Mouse (Mus musculus) neutrophil, adult 5-6 weeks (primary cell): Measurements from ENCODE around the gene Ccdc106. TPM values are rescaled to one million over a fixed set of nuclear protein-coding genes. Genes with fewer than 3 reads are reported as not detected.
A peak's percentile ranks its signal among the peaks of the same experiment; 100 is the strongest.
"Not testable (repeated sequence)": the region's sequence is repeated elsewhere in the genome, so short reads cannot be mapped to it uniquely, and the experiment has no call there.

Source experiments
- ATAC-seq: fragments of 151-379, 151-347 bp; 2 replicates; pipeline ENCODE4 v1.8.0; 2017; ENCODE audit warnings: mild to moderate bottlenecking, moderate TSS enrichment; ENCODE audit not compliant: insufficient number of reproducible peaks, poor library complexity, low FRiP score, severe bottlenecking; ENCODE audit errors: extremely low read depth
- total RNA-seq: library from RNA; stranded (forward); fragments of 200-1000 nt; gene quantifications from 2 replicates; pipeline ENCODE4 v1.2.3, GENCODE M21; 2017

The Ccdc106 gene
- total RNA-seq, 1 experiment from 2014 or later: 0.23 TPM

GRCm38 (mm10) chr7:5014251-5015117, 5.9 kb upstream of the Ccdc106 start, which contains the start of the genes Zfp524 and Fiz1:
Zfp524 (plus strand) TSS chr7:5014415.
Fiz1 (minus strand) TSS chr7:5014697.
- peak; percentile 69 for ATAC-seq

- ATAC-seq: peak; percentile 59
Observed at GRCm38 (mm10) chr7:5015118-5016001, 5.0 kb upstream of the Ccdc106 start, which contains the start of gene Gm44973. Gm44973 (plus strand) TSS chr7:5015496.

- no peak for ATAC-seq
Observed at GRCm38 (mm10) chr7:5016057-5016456, 4.3 kb upstream of the Ccdc106 start.

- ATAC-seq: no peak
Observed at GRCm38 (mm10) chr7:5016920-5017319, 3.4 kb upstream of the Ccdc106 start.

DNA sequence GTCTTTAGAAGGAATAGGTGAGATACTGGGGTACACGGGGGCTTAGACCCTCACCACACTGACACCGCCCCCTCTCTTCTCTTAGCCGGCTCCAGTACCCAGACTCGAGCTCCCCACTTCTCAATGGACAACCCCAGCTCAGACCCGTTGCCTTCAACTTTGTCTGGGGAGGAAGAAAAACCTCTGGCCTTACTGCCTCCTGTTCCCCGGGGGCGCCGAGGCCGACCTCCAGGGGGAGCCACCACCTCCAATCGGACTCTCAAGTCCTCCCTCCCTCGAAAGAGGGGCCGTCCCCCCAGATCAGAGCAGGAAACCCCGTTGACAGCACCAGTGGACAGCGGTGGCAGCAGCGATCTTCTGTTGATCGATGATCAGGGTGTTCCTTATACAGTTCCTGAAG, 3.0 kb upstream of the Ccdc106 start:
- ATAC-seq: no peak

- ATAC-seq: no peak
Observed at GRCm38 (mm10) chr7:5017931-5018330, 2.4 kb upstream of the Ccdc106 start.

GRCm38 (mm10) chr7:5019576-5019975, 777 bp upstream of the Ccdc106 start:
- not testable (repeated sequence) for ATAC-seq

DNA sequence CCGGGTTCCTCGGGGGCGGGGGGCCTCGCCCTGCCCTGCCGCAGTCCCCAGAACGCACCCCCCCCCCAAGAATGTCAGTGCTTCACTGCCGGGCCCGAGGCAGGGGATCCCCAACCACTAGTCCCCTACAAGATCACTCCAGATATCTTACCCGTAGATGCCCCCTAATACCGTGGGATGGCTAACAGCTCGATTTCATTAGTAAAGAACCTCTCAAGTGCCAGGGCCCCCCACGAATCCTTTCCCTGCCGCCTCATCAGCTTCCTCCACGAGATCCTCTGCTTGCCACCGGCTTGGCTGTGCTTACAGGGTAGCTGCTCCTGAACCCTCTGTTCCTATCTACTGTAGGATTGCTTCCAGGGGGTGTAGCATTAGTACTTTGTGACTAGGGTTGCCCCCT, 332 bp downstream of the Ccdc106 start:
- no peak for ATAC-seq

- no peak for ATAC-seq
Observed at GRCm38 (mm10) chr7:5021197-5021596, 844 bp downstream of the Ccdc106 start.

DNA sequence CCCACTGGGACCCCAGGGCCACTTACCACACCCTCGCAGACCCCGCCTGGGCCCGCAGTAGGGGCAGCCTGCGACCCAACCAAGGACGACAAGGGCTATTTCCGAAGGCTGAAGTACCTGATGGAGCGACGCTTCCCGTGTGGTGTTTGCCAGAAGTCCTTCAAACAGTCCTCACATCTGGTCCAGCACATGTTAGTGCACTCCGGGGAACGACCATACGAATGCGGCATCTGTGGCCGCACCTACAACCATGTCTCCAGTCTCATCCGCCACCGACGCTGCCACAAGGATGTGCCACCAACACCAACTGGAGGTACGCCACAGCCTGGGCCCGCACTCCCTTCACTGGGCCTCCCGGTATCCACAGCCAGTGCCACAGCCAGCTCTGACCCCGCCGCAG, 9.2 kb downstream of the Ccdc106 start:
- no peak for ATAC-seq

- ATAC-seq: no peak
Observed at GRCm38 (mm10) chr7:5029946-5030345, 9.6 kb downstream of the Ccdc106 start.

GRCm38 (mm10) chr7:5030554-5031275, 10.4 kb downstream of the Ccdc106 start:
- no peak for ATAC-seq

GRCm38 (mm10) chr7:5031496-5031895, 11.1 kb downstream of the Ccdc106 start:
- ATAC-seq: no peak

DNA sequence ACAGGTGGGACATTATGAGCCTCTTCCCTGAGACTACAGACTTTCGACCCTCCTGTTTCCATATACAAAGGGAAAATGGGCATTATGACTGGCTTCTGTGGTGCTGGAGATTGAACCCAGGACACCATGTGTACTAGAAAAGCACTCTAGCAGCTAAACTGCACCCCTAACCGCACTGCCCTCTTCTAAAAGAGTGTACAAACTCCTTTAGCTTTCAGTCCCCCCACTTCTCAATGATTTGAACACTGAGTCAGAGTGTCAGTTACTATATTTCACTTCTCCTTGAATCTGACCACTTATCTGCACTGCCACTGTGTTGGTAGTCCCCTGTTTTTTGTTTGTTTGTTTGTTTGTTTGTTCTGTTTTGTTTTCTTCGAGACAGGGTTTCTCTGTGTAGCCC, 13.5 kb downstream of the Ccdc106 start, which contains the start of gene 4632433K11Rik:
Gene 4632433K11Rik (plus strand): TSS at position 301 of the 400 bp plus-strand sequence.
- no peak for ATAC-seq

DNA sequence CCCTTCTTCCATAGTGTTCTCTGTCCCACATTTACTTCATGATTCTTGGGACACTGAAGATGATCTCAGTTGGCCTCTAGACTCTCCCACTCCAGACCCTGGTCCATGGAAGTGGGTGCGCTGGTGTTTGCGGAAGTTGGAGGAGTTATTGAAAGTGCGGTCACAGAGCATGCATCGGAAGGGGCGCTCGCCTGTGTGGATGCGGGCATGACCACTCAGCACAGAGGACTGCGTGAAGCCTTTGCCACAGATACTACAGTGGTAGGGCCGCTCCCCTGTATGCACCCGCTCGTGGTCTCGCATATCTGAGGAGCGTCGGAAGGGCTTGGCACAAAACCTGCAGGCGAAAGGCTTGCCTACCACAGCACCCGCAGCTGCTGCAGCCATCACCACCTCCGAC, 15.3 kb downstream of the Ccdc106 start:
- ATAC-seq: no peak

- no peak for ATAC-seq
Observed at GRCm38 (mm10) chr7:5036136-5036535, 15.8 kb downstream of the Ccdc106 start.

DNA sequence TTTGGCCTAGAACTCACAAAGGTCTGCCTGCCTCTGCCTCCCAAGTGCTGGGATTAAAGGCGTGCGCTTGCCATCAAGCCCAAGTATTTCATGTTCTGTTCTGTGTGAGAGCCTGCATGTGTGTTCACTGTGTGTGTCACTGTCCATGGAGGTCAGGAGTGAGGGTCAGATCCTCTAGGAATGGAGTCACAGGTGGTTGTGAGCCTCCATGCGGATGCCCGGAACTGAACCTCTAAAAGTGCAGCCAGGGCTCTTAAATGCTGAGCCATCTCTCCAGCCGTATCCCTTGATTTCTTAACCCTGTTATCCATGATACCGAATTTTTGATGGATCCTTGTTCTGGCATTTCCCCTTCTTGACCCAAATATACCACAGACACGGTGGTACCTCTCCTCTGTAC, 16.7 kb downstream of the Ccdc106 start:
- ATAC-seq: no peak

DNA sequence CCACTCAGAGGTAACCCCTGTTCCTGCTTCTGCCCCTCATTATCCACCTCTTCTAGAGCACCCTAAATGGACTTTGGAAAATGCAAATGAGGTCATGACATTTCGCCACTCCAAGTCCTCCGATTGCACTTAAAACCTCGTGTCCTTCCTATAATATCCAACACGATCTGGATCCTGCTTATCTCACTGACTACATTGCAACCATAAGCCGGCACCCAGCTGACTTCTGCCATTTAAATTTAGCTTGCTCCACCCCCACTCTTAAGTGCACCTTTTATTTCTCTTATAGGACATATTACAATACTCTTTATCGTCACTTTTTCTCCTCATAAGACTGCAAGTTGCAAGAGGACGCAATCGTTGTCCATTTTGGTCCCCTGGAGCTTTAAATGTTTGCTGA, 17.1 kb downstream of the Ccdc106 start:
- no peak for ATAC-seq
